ENCODE assay signal across 14 mouse cellular contexts in genomic region chr2:169730551-169730996, GRCm38 (mm10).
A peak's percentile ranks its signal among the peaks of the same experiment; 100 is the strongest.
DNase-seq lines count a peak whose midpoint lies in the region; ATAC-seq and TF ChIP-seq lines count a peak whose summit lies in the region.
"Had no signal": no experiment of that assay in that cellular context is flagged by ENCODE, and none has a peak within 500 bp of the region (broad histone marks: within the 10 kb centered on the region; RNA-seq: fewer than 3 reads in every experiment).

No protein-coding gene starts in this region.

- H3K27me3 ChIP-seq in intestine, embryonic 16.5 days (replicated peaks; ENCODE audit: control insufficient read depth, insufficient read depth, low read length), result no peaks in the 10 kb centered on the region
- no peaks in the 10 kb centered on the region for H3K27me3 ChIP-seq in intestine, postnatal 0 days (replicated peaks; ENCODE audit: control insufficient read depth, insufficient read depth, low read length)
- no peaks in the 10 kb centered on the region for H3K27me3 ChIP-seq in heart, embryonic 12.5 days (replicated peaks)
- H3K27me3 ChIP-seq: liver, embryonic 13.5 days had no signal

- H3K4me3 ChIP-seq in intestine, embryonic 16.5 days (ENCODE audit: low read length), result no peak overlapping the region
- no peak overlapping the region for H3K4me3 ChIP-seq in intestine, postnatal 0 days (ENCODE audit: low read depth, low read length)
- H3K4me3 ChIP-seq in heart, embryonic 12.5 days, result no peak overlapping the region
- H3K4me3 ChIP-seq: liver, embryonic 13.5 days had no signal

- no peak overlapping the region for H3K9ac ChIP-seq in intestine, embryonic 16.5 days (ENCODE audit: low read depth, low read length)
- no peak overlapping the region for H3K9ac ChIP-seq in intestine, postnatal 0 days (ENCODE audit: low read depth, low read length)
- H3K9ac ChIP-seq in heart, embryonic 12.5 days, result no peak overlapping the region
- H3K9ac ChIP-seq: liver, embryonic 13.5 days had no signal

- no peak overlapping the region for H3K4me2 ChIP-seq in intestine, embryonic 16.5 days (ENCODE audit: low read depth, low read length)
- no peak overlapping the region for H3K4me2 ChIP-seq in intestine, postnatal 0 days (replicated peaks; ENCODE audit: low read depth)
- no peak overlapping the region for H3K4me2 ChIP-seq in heart, embryonic 12.5 days
- H3K4me2 ChIP-seq: liver, embryonic 13.5 days had no signal

- no peak overlapping the region for H3K27ac ChIP-seq in intestine, embryonic 16.5 days (ENCODE audit: low read length)
- H3K27ac ChIP-seq in intestine, postnatal 0 days (ENCODE audit: low read depth, low read length), result no peak overlapping the region
- 0 out of 2 replicates have a peak overlapping the region, but pooled peaks have one; percentile 12 for H3K27ac ChIP-seq in heart, embryonic 12.5 days (ENCODE audit: poor library complexity, severe bottlenecking)
- H3K27ac ChIP-seq: liver, embryonic 13.5 days had no signal

- no peaks in the 10 kb centered on the region for H3K36me3 ChIP-seq in intestine, embryonic 16.5 days (ENCODE audit: control insufficient read depth, insufficient read depth, low read length)
- no peaks in the 10 kb centered on the region for H3K36me3 ChIP-seq in intestine, postnatal 0 days (ENCODE audit: control insufficient read depth, insufficient read depth)
- no peaks in the 10 kb centered on the region for H3K36me3 ChIP-seq in heart, embryonic 12.5 days
- H3K36me3 ChIP-seq: liver, embryonic 13.5 days had no signal

- H3K4me1 ChIP-seq in intestine, embryonic 16.5 days (ENCODE audit: control insufficient read depth, insufficient read depth, low read length), result peaks cover 8% of the 10 kb centered on the region
- H3K4me1 ChIP-seq in intestine, postnatal 0 days (replicated peaks; ENCODE audit: control insufficient read depth, insufficient read depth, low read length), result no peaks in the 10 kb centered on the region
- peaks cover 29% of the 10 kb centered on the region for H3K4me1 ChIP-seq in heart, embryonic 12.5 days (replicated peaks)

- WGBS in intestine, embryonic 16.5 days, result 59% methylated on average over 7 of the region's 7 CpGs
- 62% methylated on average over 7 of the region's 7 CpGs for WGBS in intestine, postnatal 0 days
- 35% methylated on average over 7 of the region's 7 CpGs for WGBS in heart, embryonic 12.5 days

- peak; percentile 44 for DNase-seq in urinary bladder, postnatal 25 days (ENCODE audit: low spot score)
- no peak for DNase-seq in urinary bladder, postnatal 4 days (ENCODE audit: low spot score in 2 of 2)
- peak; percentile 39 to 70 for DNase-seq in urinary bladder, postnatal 36 days (ENCODE audit: low spot score in 2 of 2)
- no peak for DNase-seq in natural killer cell, adult 2 months (ENCODE audit: low spot score in 2 of 2)
- DNase-seq in kidney, adult 11 months, result no peak
- DNase-seq: B cell, adult 2 months; cerebellum, postnatal 36 days; layer of hippocampus, postnatal 36 days; liver, embryonic 13.5 days; midbrain, embryonic 14.5 days; thymus, postnatal 25 days had no signal

- ATAC-seq in intestine, embryonic 16.5 days, result 0 out of 2 replicates have a peak, but pooled peaks have one; percentile 18
- ATAC-seq in intestine, postnatal 0 days, result no peak
- 0 out of 2 replicates have a peak, but pooled peaks have one; percentile 30 for ATAC-seq in heart, embryonic 12.5 days (ENCODE audit: insufficient number of reproducible peaks, low FRiP score)

- no peaks in the 10 kb centered on the region for H3K9me3 ChIP-seq in intestine, embryonic 16.5 days (ENCODE audit: control insufficient read depth, low read length)
- no peaks in the 10 kb centered on the region for H3K9me3 ChIP-seq in intestine, postnatal 0 days (ENCODE audit: control insufficient read depth)
- H3K9me3 ChIP-seq in heart, embryonic 12.5 days (replicated peaks), result no peaks in the 10 kb centered on the region
- H3K9me3 ChIP-seq: liver, embryonic 13.5 days had no signal

- TF ChIP-seq CTCF in intestine, postnatal 0 days (IDR thresholded peaks at IDR 0.05; ENCODE audit: low read depth), result no peak

Comparison
In these comparisons a context has a peak if more than half of its experiments do, and no peak if none do; other contexts are left out.
1. DNase-seq: peak in urinary bladder, postnatal 25 days (single experiment) and urinary bladder, postnatal 36 days (2 of 2); none in urinary bladder, postnatal 4 days (0 of 2), natural killer cell, adult 2 months (0 of 2) and kidney, adult 11 months (single experiment).